Mouse (Mus musculus) liver, adult 2 months (tissue): ENCODE data around the gene Def6.

Experiments used
- CTCF ChIP-seq: fragments of 200-500 bp; IDR thresholded peaks from 2 replicates; pipeline ENCODE4 v1.5.1; 2011; ENCODE audit warnings: low read depth, low read length, control low read depth
- POLR2A ChIP-seq: fragments of 200-500 bp; IDR thresholded peaks from 2 replicates; pipeline ENCODE4 v1.6.1; 2011; ENCODE audit warnings: low read length, control low read depth; ENCODE audit not compliant: insufficient read depth; ENCODE audit errors: extremely low read depth

DNA sequence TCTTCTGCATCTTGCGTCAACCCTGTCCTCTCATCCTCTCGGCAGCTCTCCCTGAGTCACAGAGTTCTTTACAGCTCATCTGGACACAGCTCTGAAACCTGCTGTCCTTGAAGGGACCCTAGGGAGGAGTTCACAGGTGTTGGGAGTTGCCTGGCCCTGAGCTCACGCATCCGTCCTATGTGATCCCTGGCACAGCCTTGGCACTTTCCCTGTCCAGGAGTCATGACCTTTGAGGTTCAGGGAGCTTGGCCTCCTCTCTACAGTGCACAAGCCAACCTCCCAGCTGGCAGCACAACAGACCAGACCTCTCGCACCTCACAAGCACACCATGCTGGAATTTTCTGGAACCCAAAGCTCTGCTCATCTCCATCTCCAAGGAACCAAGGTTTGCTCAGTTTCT, 33.3 kb downstream of the Def6 start:
- TF ChIP-seq POLR2A (no peak), CTCF (no peak)
